Mouse (Mus musculus): Measurements from ENCODE around the gene Efna5. TPM values are rescaled to one million over a fixed set of nuclear protein-coding genes. Genes with fewer than 3 reads are reported as not detected.

The Efna5 gene
- polyA plus RNA-seq, 1 experiment from 2014 or later = 11.5 TPM

GRCm38 (mm10) chr17:62672068-62672467 lies 209.0 kb downstream of the Efna5 start:
- Histone ChIP-seq H3K27me3 (ENCODE audit: control insufficient read depth, insufficient read depth, low read depth, low read length) (no peaks in the 10 kb centered on the region), H3K4me3 (ENCODE audit: low read length) (no peak overlapping the region), H3K4me2 (ENCODE audit: low read depth, low read length) (no peak overlapping the region), H3K27ac (ENCODE audit: low read length) (no peak overlapping the region), H3K36me3 (ENCODE audit: control insufficient read depth, insufficient read depth, low read length) (no peaks in the 10 kb centered on the region), H3K9ac (ENCODE audit: low read length) (no peak overlapping the region), H3K9me3 (ENCODE audit: control insufficient read depth, low read length) (no peaks in the 10 kb centered on the region), H3K4me1 (replicated peaks; ENCODE audit: control insufficient read depth, insufficient read depth, low read length) (peaks cover 7% of the 10 kb centered on the region; the same call in 1 of the 2 replicates)
- no peak for ATAC-seq (ENCODE audit: low read depth)
- WGBS = 49% methylated on average over 8 of the region's 8 CpGs

GRCm38 (mm10) chr17:62666761-62667160 lies 214.4 kb downstream of the Efna5 start:
- Histone ChIP-seq H3K4me1 (replicated peaks; ENCODE audit: control insufficient read depth, insufficient read depth, low read length) (no peaks in the 10 kb centered on the region), H3K9ac (ENCODE audit: low read length) (no peak overlapping the region), H3K4me2 (ENCODE audit: low read depth, low read length) (no peak overlapping the region), H3K27ac (ENCODE audit: low read length) (no peak overlapping the region), H3K9me3 (ENCODE audit: control insufficient read depth, low read length) (no peaks in the 10 kb centered on the region), H3K36me3 (ENCODE audit: control insufficient read depth, insufficient read depth, low read length) (no peaks in the 10 kb centered on the region), H3K27me3 (ENCODE audit: control insufficient read depth, insufficient read depth, low read depth, low read length) (no peaks in the 10 kb centered on the region), H3K4me3 (ENCODE audit: low read length) (no peak overlapping the region)
- no peak for ATAC-seq (ENCODE audit: low read depth)
- WGBS = 83% methylated on average over 6 of the region's 6 CpGs

GRCm38 (mm10) chr17:62665823-62666222 lies 215.3 kb downstream of the Efna5 start:
- 86% methylated on average over 7 of the region's 7 CpGs for WGBS
- Histone ChIP-seq H3K27me3 (ENCODE audit: control insufficient read depth, insufficient read depth, low read depth, low read length) (no peaks in the 10 kb centered on the region), H3K36me3 (ENCODE audit: control insufficient read depth, insufficient read depth, low read length) (no peaks in the 10 kb centered on the region), H3K4me2 (ENCODE audit: low read depth, low read length) (no peak overlapping the region), H3K4me3 (ENCODE audit: low read length) (no peak overlapping the region), H3K27ac (ENCODE audit: low read length) (no peak overlapping the region), H3K4me1 (replicated peaks; ENCODE audit: control insufficient read depth, insufficient read depth, low read length) (no peaks in the 10 kb centered on the region), H3K9me3 (ENCODE audit: control insufficient read depth, low read length) (no peaks in the 10 kb centered on the region), H3K9ac (ENCODE audit: low read length) (no peak overlapping the region)
- ATAC-seq (ENCODE audit: low read depth) = no peak

- WGBS = 58% methylated on average over 2 of the region's 2 CpGs
- Histone ChIP-seq H3K36me3 (ENCODE audit: control insufficient read depth, insufficient read depth, low read length) (no peaks in the 10 kb centered on the region), H3K27ac (ENCODE audit: low read length) (no peak overlapping the region), H3K9me3 (ENCODE audit: control insufficient read depth, low read length) (no peaks in the 10 kb centered on the region), H3K4me2 (ENCODE audit: low read depth, low read length) (no peak overlapping the region), H3K9ac (ENCODE audit: low read length) (no peak overlapping the region), H3K4me3 (ENCODE audit: low read length) (no peak overlapping the region), H3K27me3 (ENCODE audit: control insufficient read depth, insufficient read depth, low read depth, low read length) (no peaks in the 10 kb centered on the region), H3K4me1 (replicated peaks; ENCODE audit: control insufficient read depth, insufficient read depth, low read length) (no peaks in the 10 kb centered on the region)
- ATAC-seq (ENCODE audit: low read depth) = no peak
Measured at GRCm38 (mm10) chr17:62664709-62665108, 216.4 kb downstream of the Efna5 start.

- ATAC-seq (ENCODE audit: low read depth) = no peak
- no peak overlapping the region for H3K4me3 ChIP-seq (ENCODE audit: low read length)
- H3K9me3 ChIP-seq (ENCODE audit: control insufficient read depth, low read length) = no peaks in the 10 kb centered on the region
- WGBS = 21% methylated on average over 7 of the region's 7 CpGs
- no peaks in the 10 kb centered on the region for H3K36me3 ChIP-seq (ENCODE audit: control insufficient read depth, insufficient read depth, low read length)
- H3K27ac ChIP-seq (ENCODE audit: low read length) = no peak overlapping the region
- peaks cover 2% of the 10 kb centered on the region; the same call in 1 of the 2 replicates for H3K4me1 ChIP-seq (replicated peaks; ENCODE audit: control insufficient read depth, insufficient read depth, low read length)
- no peaks in the 10 kb centered on the region for H3K27me3 ChIP-seq (ENCODE audit: control insufficient read depth, insufficient read depth, low read depth, low read length)
- H3K4me2 ChIP-seq (ENCODE audit: low read depth, low read length) = no peak overlapping the region
- H3K9ac ChIP-seq (ENCODE audit: low read length) = no peak overlapping the region
Measured at GRCm38 (mm10) chr17:62661801-62662200, 219.3 kb downstream of the Efna5 start.

- no peaks in the 10 kb centered on the region for H3K27me3 ChIP-seq (ENCODE audit: control insufficient read depth, insufficient read depth, low read depth, low read length)
- no peak overlapping the region for H3K4me2 ChIP-seq (ENCODE audit: low read depth, low read length)
- H3K36me3 ChIP-seq (ENCODE audit: control insufficient read depth, insufficient read depth, low read length) = no peaks in the 10 kb centered on the region
- no peak overlapping the region for H3K27ac ChIP-seq (ENCODE audit: low read length)
- no peak overlapping the region for H3K4me3 ChIP-seq (ENCODE audit: low read length)
- H3K9me3 ChIP-seq (ENCODE audit: control insufficient read depth, low read length) = no peaks in the 10 kb centered on the region
- no peak overlapping the region for H3K9ac ChIP-seq (ENCODE audit: low read length)
- no peak for ATAC-seq (ENCODE audit: low read depth)
- H3K4me1 ChIP-seq (replicated peaks; ENCODE audit: control insufficient read depth, insufficient read depth, low read length) = peaks cover 13% of the 10 kb centered on the region
- 91% methylated on average over 14 of the region's 14 CpGs for WGBS
Measured at GRCm38 (mm10) chr17:62659501-62660175, 221.5 kb downstream of the Efna5 start.

- Histone ChIP-seq H3K4me1 (replicated peaks; ENCODE audit: control insufficient read depth, insufficient read depth, low read length) (peaks cover 13% of the 10 kb centered on the region), H3K36me3 (ENCODE audit: control insufficient read depth, insufficient read depth, low read length) (no peaks in the 10 kb centered on the region), H3K27ac (ENCODE audit: low read length) (no peak overlapping the region), H3K4me3 (ENCODE audit: low read length) (no peak overlapping the region), H3K4me2 (ENCODE audit: low read depth, low read length) (no peak overlapping the region), H3K27me3 (ENCODE audit: control insufficient read depth, insufficient read depth, low read depth, low read length) (no peaks in the 10 kb centered on the region), H3K9me3 (ENCODE audit: control insufficient read depth, low read length) (no peaks in the 10 kb centered on the region), H3K9ac (ENCODE audit: low read length) (no peak overlapping the region)
- 53% methylated on average over 12 of the region's 12 CpGs for WGBS
- no peak for ATAC-seq (ENCODE audit: low read depth)
Measured at GRCm38 (mm10) chr17:62657832-62658630, 223.1 kb downstream of the Efna5 start.

- Histone ChIP-seq H3K9ac (ENCODE audit: low read length) (no peak overlapping the region), H3K36me3 (ENCODE audit: control insufficient read depth, insufficient read depth, low read length) (no peaks in the 10 kb centered on the region), H3K27ac (ENCODE audit: low read length) (no peak overlapping the region), H3K4me2 (ENCODE audit: low read depth, low read length) (peak overlapping the region; percentile 52), H3K27me3 (ENCODE audit: control insufficient read depth, insufficient read depth, low read depth, low read length) (no peaks in the 10 kb centered on the region), H3K4me1 (replicated peaks; ENCODE audit: control insufficient read depth, insufficient read depth, low read length) (peaks cover 13% of the 10 kb centered on the region), H3K4me3 (ENCODE audit: low read length) (no peak overlapping the region), H3K9me3 (ENCODE audit: control insufficient read depth, low read length) (no peaks in the 10 kb centered on the region)
- WGBS = 49% methylated on average over 7 of the region's 7 CpGs
- ATAC-seq (ENCODE audit: low read depth) = no peak
Measured at GRCm38 (mm10) chr17:62657051-62657450, 224.1 kb downstream of the Efna5 start.

GRCm38 (mm10) chr17:62656591-62656990 lies 224.5 kb downstream of the Efna5 start:
- peak overlapping the region; percentile 16; the same call in 1 of the 2 replicates for H3K4me3 ChIP-seq (ENCODE audit: low read length)
- H3K27ac ChIP-seq (ENCODE audit: low read length) = no peak overlapping the region
- peak overlapping the region; percentile 52 for H3K4me2 ChIP-seq (ENCODE audit: low read depth, low read length)
- no peaks in the 10 kb centered on the region for H3K9me3 ChIP-seq (ENCODE audit: control insufficient read depth, low read length)
- peaks cover 13% of the 10 kb centered on the region for H3K4me1 ChIP-seq (replicated peaks; ENCODE audit: control insufficient read depth, insufficient read depth, low read length)
- no peaks in the 10 kb centered on the region for H3K27me3 ChIP-seq (ENCODE audit: control insufficient read depth, insufficient read depth, low read depth, low read length)
- no peak for ATAC-seq (ENCODE audit: low read depth)
- no peaks in the 10 kb centered on the region for H3K36me3 ChIP-seq (ENCODE audit: control insufficient read depth, insufficient read depth, low read length)
- H3K9ac ChIP-seq (ENCODE audit: low read length) = no peak overlapping the region
- WGBS = 14% methylated on average over 7 of the region's 7 CpGs
